Mouse (Mus musculus): ENCODE measurements at regions not wholly inside any gene's neighbourhood (a gene's known extent, or its start where the extent isn't known, plus 50 kb on each side); places are given as distances from the start of the nearest gene placed in this dataset.

GRCm38 (mm10) chr10:92625781-92626180 lies 96.4 kb downstream of the Nedd1 start:
- no peak for DNase-seq

DNA sequence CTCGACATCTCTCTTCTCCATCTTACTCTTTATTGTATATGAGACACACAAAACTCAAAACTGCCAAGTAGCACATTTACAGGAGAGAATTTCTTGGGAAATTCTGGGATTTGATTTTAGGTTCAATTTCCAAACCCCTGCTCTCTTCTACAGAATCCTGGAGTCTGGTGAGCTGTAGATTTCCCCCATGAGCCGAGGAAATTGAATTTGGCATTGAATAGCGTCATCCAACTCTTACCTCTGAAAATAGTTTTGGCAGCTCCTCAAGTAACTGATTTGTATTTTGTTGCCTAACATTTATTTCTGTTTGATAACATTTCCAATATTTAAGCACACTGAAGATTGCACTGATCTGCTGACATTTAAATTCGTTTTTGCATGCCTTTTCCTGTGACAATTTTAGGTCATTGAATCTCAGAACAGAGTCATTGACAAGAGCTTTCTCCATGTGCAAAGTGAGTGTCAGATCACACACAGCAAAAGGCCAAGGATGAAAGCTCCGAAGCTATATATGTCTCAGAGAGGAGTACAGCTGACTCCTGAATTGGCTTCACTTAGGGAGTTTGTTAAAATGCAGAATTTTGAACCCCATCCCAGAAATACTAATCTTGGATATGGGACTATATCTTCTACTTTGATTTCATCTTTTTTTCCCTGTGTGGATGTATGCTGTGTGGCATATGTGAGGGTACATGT lies 106.4 kb downstream of the Nedd1 start:
- DNase-seq, result no peak

DNA sequence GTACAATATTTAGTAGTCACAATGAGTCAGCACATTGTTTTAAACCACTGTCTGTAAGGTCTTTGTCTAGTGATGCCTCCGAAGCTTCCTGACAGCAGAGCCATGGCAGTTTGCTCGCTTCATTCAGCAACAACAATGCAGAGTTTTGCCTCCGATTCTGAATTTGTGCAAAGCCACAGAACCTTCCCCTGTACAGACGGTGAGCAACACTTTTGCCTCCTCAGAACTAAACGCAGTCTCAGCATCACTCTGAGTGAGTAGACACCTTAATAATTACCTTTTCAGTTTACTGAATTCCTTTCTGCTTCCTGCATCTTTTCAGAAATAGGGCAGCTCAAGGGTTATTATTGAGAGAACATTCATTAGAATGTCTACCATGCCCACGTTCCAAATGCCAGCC lies 107.9 kb downstream of the Nedd1 start:
- no peak for DNase-seq

GRCm38 (mm10) chr10:92611060-92611459 lies 111.2 kb downstream of the Nedd1 start:
- DNase-seq, result no peak

DNA sequence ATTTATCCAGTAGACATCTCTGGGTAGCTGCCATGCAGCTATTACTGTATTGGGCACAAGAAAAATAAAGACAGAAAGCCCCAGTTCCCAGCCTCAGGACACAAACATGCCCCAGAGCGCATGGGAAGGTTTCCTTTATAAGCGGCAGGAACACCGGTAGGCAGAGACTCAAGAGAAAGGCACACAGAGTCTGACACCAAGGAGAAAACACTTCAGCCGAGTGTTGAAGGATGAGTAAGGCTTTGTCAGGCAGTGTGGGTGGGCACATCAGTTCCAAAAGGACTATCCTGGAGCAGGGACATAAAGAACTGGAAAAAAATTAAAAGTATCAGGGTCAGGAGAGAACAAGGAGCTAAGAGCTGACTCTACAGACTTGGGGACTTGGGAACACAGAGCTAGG lies 115.5 kb downstream of the Nedd1 start:
- no peak for DNase-seq

DNA sequence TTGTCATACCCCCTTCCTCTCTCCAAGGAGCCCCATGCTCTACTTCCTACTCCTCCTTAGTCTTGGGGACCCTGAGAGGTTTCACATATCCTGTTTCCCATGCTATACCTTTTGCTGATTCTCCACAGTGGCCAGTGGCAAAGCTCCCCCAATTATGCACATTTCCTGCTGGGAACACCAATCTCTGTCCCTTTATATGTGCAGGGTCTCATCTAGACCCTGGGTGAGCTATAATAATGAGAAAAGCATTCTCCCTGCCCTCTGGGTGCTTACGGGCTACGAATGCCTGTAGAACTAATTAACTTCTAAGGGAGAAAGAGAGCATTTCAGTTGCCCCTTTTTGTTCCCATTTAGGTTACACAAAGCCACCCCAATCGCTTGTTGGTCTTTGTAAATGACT lies 116.6 kb downstream of the Nedd1 start:
- DNase-seq, result no peak

DNA sequence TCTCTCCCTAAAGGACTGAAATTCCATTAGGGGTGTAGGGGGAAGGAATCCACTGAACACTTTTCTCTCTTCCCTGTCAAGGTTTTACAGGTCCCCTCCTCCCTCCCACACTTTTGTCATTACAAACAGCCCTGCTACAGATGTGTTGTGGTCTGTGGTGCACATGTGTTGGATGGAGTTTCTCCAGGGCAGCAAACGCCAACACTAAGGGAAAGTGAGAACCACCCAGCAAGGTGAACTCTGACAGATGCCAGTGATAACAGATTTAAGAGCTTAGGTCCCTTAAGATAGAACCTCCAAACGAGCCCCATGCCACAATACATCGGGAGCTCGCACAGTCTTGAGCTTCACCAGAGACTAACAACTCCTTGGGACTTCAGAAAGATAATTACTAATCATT lies 122.1 kb downstream of the Nedd1 start:
- DNase-seq, result no peak

GRCm38 (mm10) chr10:92595496-92596355 lies 126.5 kb downstream of the Nedd1 start:
- DNase-seq, result peak; percentile 45

GRCm38 (mm10) chr10:92593947-92594460 lies 128.2 kb downstream of the Nedd1 start:
- no peak for DNase-seq

- DNase-seq, result no peak
Measured at GRCm38 (mm10) chr10:92578872-92579271, 143.3 kb downstream of the Nedd1 start.

GRCm38 (mm10) chr10:92570496-92570895 lies 151.7 kb downstream of the Nedd1 start:
- no peak for DNase-seq

- DNase-seq, result no peak
Measured at GRCm38 (mm10) chr10:92557463-92557862, 164.8 kb downstream of the Nedd1 start.

DNA sequence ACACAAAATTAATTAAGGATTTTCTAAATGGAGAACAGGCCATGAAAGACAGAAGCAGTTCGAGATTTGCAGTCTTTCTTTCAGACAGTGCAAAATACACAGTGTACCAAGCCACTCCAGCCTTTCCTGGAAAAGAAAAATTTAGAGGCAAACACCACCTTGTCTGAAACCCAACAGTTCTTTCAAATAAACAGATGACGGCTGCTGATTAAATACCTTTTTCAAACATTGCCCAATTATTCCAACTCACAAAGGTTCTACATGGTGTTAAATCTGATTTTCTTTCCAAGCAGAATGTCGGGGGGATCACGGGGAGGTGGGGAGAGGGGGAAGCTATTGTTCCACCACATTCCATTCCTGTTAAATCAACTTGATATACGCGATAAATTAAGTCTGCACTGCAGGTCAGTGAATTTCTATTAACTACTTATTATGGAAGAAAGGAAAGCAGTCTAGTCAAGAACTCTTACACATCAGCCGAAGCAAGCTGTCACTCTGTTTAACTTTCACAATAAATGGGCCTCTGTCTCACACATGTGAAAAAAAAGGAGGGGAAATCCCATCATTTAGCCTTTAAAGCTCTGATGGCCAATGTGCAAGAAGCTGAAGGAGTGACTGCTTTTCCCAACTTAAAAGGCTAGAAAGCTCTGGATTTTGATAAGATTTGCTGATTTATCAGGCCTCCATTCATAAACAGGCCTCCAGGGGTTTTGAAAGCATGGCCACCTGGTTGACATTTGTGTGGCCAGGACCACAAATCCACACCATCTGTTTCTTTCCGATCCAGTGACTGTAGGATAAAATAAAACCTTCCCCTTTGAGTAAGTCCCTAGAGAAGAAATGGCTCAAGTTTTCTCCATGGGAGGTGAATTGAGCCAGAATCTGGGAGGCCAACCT lies 165.4 kb downstream of the Nedd1 start:
- DNase-seq, result no peak

GRCm38 (mm10) chr10:92555727-92556525 lies 166.3 kb downstream of the Nedd1 start:
- DNase-seq, result no peak

- DNase-seq, result no peak
Measured at GRCm38 (mm10) chr10:92553966-92554365, 168.3 kb downstream of the Nedd1 start.

- DNase-seq, result no peak
Measured at GRCm38 (mm10) chr10:92548875-92549586, 173.2 kb downstream of the Nedd1 start.

- no peak for DNase-seq
Measured at GRCm38 (mm10) chr10:92538433-92538832, 183.8 kb downstream of the Nedd1 start.

DNA sequence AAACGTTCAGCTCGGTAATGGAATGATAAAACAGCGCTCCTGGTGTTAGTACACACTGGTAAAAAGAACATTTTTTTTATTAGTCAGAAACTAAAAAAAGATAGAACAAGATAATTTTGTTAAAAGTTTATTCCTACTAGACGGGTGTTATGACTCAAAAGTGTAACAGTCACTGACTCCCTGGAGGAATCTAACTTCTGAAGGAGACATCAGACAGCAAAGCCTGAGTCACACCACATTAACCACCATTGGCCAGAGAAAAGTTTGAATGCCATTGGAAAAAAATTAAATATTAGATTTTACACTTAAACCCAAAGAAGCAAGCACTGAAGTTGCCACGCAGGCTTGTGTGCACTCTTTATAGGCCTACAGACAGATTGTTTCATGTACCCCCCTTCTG lies 205.3 kb downstream of the Nedd1 start:
- no peak for DNase-seq

DNA sequence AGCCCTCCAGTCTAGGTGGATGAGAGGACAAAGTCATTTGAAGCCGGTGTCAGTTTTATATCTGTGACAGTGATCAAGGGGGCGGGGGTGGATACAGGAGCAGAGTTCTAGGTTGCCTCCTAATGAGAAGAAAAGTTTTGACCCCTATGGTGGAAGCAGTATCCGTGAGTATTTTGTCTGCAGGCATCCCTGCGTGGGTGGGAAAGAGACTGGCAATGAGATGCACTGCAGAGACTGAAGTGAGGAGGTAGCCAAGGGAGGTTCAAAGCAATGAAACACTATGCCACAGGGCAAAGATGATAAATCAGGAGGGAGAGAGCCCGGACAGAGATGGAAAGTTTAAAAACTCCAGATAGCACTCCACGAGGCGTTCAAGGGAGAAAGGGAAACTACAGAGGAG lies 210.5 kb downstream of the Nedd1 start:
- no peak for DNase-seq

DNA sequence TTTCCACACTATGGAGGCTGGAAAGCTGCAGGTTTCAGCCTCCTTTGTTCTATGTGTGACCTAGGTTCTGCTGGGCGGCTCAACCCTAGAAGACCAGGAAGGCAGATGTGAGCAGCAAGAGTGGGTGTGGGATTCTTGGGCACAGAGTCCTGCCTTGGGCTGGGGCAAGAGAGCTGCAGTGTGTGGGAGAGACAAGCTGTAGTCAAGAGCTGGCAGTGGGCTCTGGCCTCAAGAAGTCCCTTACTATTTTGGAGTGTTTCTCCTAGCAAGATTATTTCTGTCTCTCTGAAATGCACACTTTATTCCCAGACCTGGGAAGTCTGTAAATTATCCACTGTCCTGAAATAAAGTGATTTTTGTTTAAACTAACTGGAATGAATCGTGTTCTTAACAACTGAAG lies 211.5 kb downstream of the Nedd1 start:
- DNase-seq, result no peak

GRCm38 (mm10) chr10:92504271-92504670 lies 217.9 kb downstream of the Nedd1 start:
- no peak for DNase-seq

Data from adrenal gland, postnatal 14 days (tissue).